Mouse (Mus musculus): ENCODE results near the gene Dazap2.

- no peak for TF ChIP-seq POLR2A (IDR thresholded peaks at IDR 0.05; ENCODE audit: control insufficient read depth, low read depth, low read length)
- TF ChIP-seq CTCF (IDR thresholded peaks at IDR 0.05; ENCODE audit: control insufficient read depth, insufficient read depth, insufficient replicate concordance, low read depth, low read length) = no peak
These were observed 54.9 kb downstream of the Dazap2 start for GRCm38 (mm10) chr15:100670004-100670403.

Data from testis, adult 2 months (tissue).